Mouse (Mus musculus): ENCODE measurements around the gene Sppl3. TPM values are rescaled to one million over a fixed set of nuclear protein-coding genes. Genes with fewer than 3 reads are reported as not detected.

Gene Sppl3
- polyA plus RNA-seq, 1 experiment = 57.0 TPM

DNA sequence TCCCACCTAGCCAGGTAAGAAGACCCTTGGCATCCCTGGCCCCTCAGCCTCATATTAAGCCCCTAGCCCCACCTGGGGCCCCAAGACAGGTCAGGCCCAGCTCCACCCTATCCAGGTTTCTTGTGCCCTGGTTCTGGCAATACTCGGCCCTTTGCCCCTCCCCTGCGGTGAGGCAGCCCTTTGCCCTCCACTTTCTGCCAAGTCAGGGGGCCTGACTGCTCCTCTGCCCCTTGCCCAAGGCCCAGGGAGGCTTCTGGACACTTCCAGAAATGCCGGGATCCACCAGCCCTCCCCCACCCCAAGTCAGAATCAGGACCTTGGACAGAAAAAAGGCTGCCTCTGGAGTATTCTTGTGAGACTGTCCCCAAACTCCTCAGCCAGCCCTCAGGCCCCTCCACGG is 41.9 kb upstream of the Sppl3 start:
- Histone ChIP-seq H3K27ac (ENCODE audit: insufficient read depth, low read depth, low read length) (peak overlapping the region; percentile 99), H3K36me3 (ENCODE audit: control insufficient read depth, insufficient read depth, low read length) (no peaks in the 10 kb centered on the region), H3K4me3 (ENCODE audit: insufficient read depth, low read depth, low read length) (peak overlapping the region; percentile 73), H3K4me1 (ENCODE audit: control insufficient read depth, insufficient read depth, low read length) (peaks cover 34% of the 10 kb centered on the region), H3K27me3 (replicated peaks; ENCODE audit: control insufficient read depth, insufficient read depth, low read length) (no peaks in the 10 kb centered on the region)
- no peak for TF ChIP-seq CTCF (conservative IDR thresholded peaks at IDR 0.05; ENCODE audit: insufficient read depth, insufficient read length, low read depth, low read length)
- TF ChIP-seq POLR2A (IDR thresholded peaks at IDR 0.05; ENCODE audit: low read depth, low read length) = no peak
- DNase-seq = peak; percentile 94
- WGBS = 13% methylated on average over 4 of the region's 4 CpGs

- no peaks in the 10 kb centered on the region; the same call in 1 of the 2 replicates for H3K36me3 ChIP-seq (ENCODE audit: control insufficient read depth, insufficient read depth, low read length)
- H3K4me1 ChIP-seq (ENCODE audit: control insufficient read depth, insufficient read depth, low read length) = peaks cover 34% of the 10 kb centered on the region
- H3K4me3 ChIP-seq (ENCODE audit: insufficient read depth, low read depth, low read length) = peak overlapping the region; percentile 73
- no peaks in the 10 kb centered on the region for H3K27me3 ChIP-seq (replicated peaks; ENCODE audit: control insufficient read depth, insufficient read depth, low read length)
- DNase-seq = peak; percentile 66
- TF ChIP-seq POLR2A (IDR thresholded peaks at IDR 0.05; ENCODE audit: low read depth, low read length) (no peak), CTCF (conservative IDR thresholded peaks at IDR 0.05; ENCODE audit: insufficient read depth, insufficient read length, low read depth, low read length) (no peak)
- whole genome bisulfite sequencing = 33% methylated on average over 13 of the region's 13 CpGs
- H3K27ac ChIP-seq (ENCODE audit: insufficient read depth, low read depth, low read length) = peak overlapping the region; percentile 99
Observed at GRCm38 (mm10) chr5:114969609-114970215, 41.2 kb upstream of the Sppl3 start.

- peak; percentile 9 for TF ChIP-seq POLR2A (IDR thresholded peaks at IDR 0.05; ENCODE audit: low read depth, low read length)
- TF ChIP-seq CTCF (conservative IDR thresholded peaks at IDR 0.05; ENCODE audit: insufficient read depth, insufficient read length, low read depth, low read length) = no peak
- Histone ChIP-seq H3K4me3 (ENCODE audit: insufficient read depth, low read depth, low read length) (peak within 1 kb of the TSS; percentile 73), H3K27ac (ENCODE audit: insufficient read depth, low read depth, low read length) (peak within 1 kb of the TSS; percentile 99), H3K4me1 (ENCODE audit: control insufficient read depth, insufficient read depth, low read length) (peaks cover 28% of the 10 kb centered on the region), H3K27me3 (replicated peaks; ENCODE audit: control insufficient read depth, insufficient read depth, low read length) (no peaks in the 10 kb centered on the region), H3K36me3 (ENCODE audit: control insufficient read depth, insufficient read depth, low read length) (no peaks in the 10 kb centered on the region; the same call in 1 of the 2 replicates)
- DNase-seq = peak; percentile 84
- WGBS = 29% methylated on average over 17 of the region's 17 CpGs
Observed at GRCm38 (mm10) chr5:114970824-114971227, 40.1 kb upstream of the Sppl3 start, which contains the start of gene Hnf1a. Gene Hnf1a, minus strand, starts transcription at chr5:114971094.

GRCm38 (mm10) chr5:114972201-114972600 is 38.7 kb upstream of the Sppl3 start:
- H3K27me3 ChIP-seq (replicated peaks; ENCODE audit: control insufficient read depth, insufficient read depth, low read length) = no peaks in the 10 kb centered on the region
- TF ChIP-seq CTCF (conservative IDR thresholded peaks at IDR 0.05; ENCODE audit: insufficient read depth, insufficient read length, low read depth, low read length) (no peak), POLR2A (IDR thresholded peaks at IDR 0.05; ENCODE audit: low read depth, low read length) (no peak)
- WGBS = 71% methylated on average over 9 of the region's 9 CpGs
- H3K36me3 ChIP-seq (ENCODE audit: control insufficient read depth, insufficient read depth, low read length) = no peaks in the 10 kb centered on the region; the same call in 1 of the 2 replicates
- H3K4me3 ChIP-seq (ENCODE audit: insufficient read depth, low read depth, low read length) = peak overlapping the region; percentile 30
- no peak overlapping the region for H3K27ac ChIP-seq (ENCODE audit: insufficient read depth, low read depth, low read length)
- peaks cover 17% of the 10 kb centered on the region; the same call in 1 of the 2 replicates for H3K4me1 ChIP-seq (ENCODE audit: control insufficient read depth, insufficient read depth, low read length)
- no peak for DNase-seq

DNA sequence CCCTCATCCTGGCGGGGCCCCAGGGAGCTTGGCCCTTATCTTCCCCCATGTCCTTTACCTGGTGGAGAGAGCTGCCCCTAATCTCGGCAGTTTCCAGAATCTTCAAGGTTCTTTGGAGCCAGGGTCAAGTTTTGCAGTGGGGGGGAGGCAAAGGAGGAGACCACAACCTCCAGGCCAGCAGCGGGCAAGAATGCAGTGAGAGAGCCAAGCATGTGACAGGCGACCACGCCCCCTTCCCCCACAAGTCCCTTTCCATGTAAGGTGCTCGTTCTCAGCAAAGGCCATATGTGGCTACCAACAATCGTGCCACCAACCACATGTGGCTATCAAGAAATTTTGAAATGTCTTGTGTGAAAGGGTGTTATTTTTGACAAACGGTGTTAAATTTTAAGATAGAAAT is 37.8 kb upstream of the Sppl3 start:
- WGBS = 56% methylated on average over 8 of the region's 8 CpGs
- no peaks in the 10 kb centered on the region; the same call in 1 of the 2 replicates for H3K36me3 ChIP-seq (ENCODE audit: control insufficient read depth, insufficient read depth, low read length)
- H3K27ac ChIP-seq (ENCODE audit: insufficient read depth, low read depth, low read length) = 0 out of 2 replicates have a peak overlapping the region, but pooled peaks have one; percentile 16
- peak; percentile 63 for DNase-seq
- H3K4me3 ChIP-seq (ENCODE audit: insufficient read depth, low read depth, low read length) = no peak overlapping the region
- H3K4me1 ChIP-seq (ENCODE audit: control insufficient read depth, insufficient read depth, low read length) = peaks cover 8% of the 10 kb centered on the region; the same call in 1 of the 2 replicates
- TF ChIP-seq CTCF (conservative IDR thresholded peaks at IDR 0.05; ENCODE audit: insufficient read depth, insufficient read length, low read depth, low read length) = no peak
- no peak for TF ChIP-seq POLR2A (IDR thresholded peaks at IDR 0.05; ENCODE audit: low read depth, low read length)
- no peaks in the 10 kb centered on the region for H3K27me3 ChIP-seq (replicated peaks; ENCODE audit: control insufficient read depth, insufficient read depth, low read length)

- DNase-seq = no peak
- TF ChIP-seq POLR2A (IDR thresholded peaks at IDR 0.05; ENCODE audit: low read depth, low read length) (no peak), CTCF (conservative IDR thresholded peaks at IDR 0.05; ENCODE audit: insufficient read depth, insufficient read length, low read depth, low read length) (no peak)
- Histone ChIP-seq H3K4me1 (ENCODE audit: control insufficient read depth, insufficient read depth, low read length) (peaks cover 6% of the 10 kb centered on the region; the same call in 1 of the 2 replicates), H3K27ac (ENCODE audit: insufficient read depth, low read depth, low read length) (no peak overlapping the region), H3K27me3 (replicated peaks; ENCODE audit: control insufficient read depth, insufficient read depth, low read length) (no peaks in the 10 kb centered on the region), H3K36me3 (ENCODE audit: control insufficient read depth, insufficient read depth, low read length) (no peaks in the 10 kb centered on the region; the same call in 1 of the 2 replicates), H3K4me3 (ENCODE audit: insufficient read depth, low read depth, low read length) (no peak overlapping the region)
Observed at GRCm38 (mm10) chr5:114976935-114977334, 34.0 kb upstream of the Sppl3 start.

- Histone ChIP-seq H3K27ac (ENCODE audit: insufficient read depth, low read depth, low read length) (no peak overlapping the region), H3K36me3 (ENCODE audit: control insufficient read depth, insufficient read depth, low read length) (no peaks in the 10 kb centered on the region; the same call in 1 of the 2 replicates), H3K4me1 (ENCODE audit: control insufficient read depth, insufficient read depth, low read length) (peaks cover 3% of the 10 kb centered on the region; the same call in 1 of the 2 replicates), H3K27me3 (replicated peaks; ENCODE audit: control insufficient read depth, insufficient read depth, low read length) (no peaks in the 10 kb centered on the region), H3K4me3 (ENCODE audit: insufficient read depth, low read depth, low read length) (no peak overlapping the region)
- peak; percentile 69 for DNase-seq
- TF ChIP-seq POLR2A (IDR thresholded peaks at IDR 0.05; ENCODE audit: low read depth, low read length) = no peak
- no peak for TF ChIP-seq CTCF (conservative IDR thresholded peaks at IDR 0.05; ENCODE audit: insufficient read depth, insufficient read length, low read depth, low read length)
- 33% methylated on average over 11 of the region's 11 CpGs for WGBS
Observed at GRCm38 (mm10) chr5:114978473-114978872, 32.5 kb upstream of the Sppl3 start.
